Mouse (Mus musculus) cortical plate, adult 2 months (tissue): ENCODE data around the gene Pola2.

ENCODE experiments used
- CTCF ChIP-seq: fragments of 200-500 bp; IDR thresholded peaks from 2 replicates; pipeline ENCODE4 v1.5.1; 2011; ENCODE audit warnings: mild to moderate bottlenecking, control low read depth, low read length; ENCODE audit not compliant: insufficient read depth; ENCODE audit errors: extremely low read depth
- POLR2A ChIP-seq: fragments of 200-500 bp; IDR thresholded peaks from 2 replicates; pipeline ENCODE4 v1.6.1; 2011; ENCODE audit warnings: mild to moderate bottlenecking, low read length, control low read depth; ENCODE audit not compliant: insufficient read depth; ENCODE audit errors: extremely low read depth

DNA sequence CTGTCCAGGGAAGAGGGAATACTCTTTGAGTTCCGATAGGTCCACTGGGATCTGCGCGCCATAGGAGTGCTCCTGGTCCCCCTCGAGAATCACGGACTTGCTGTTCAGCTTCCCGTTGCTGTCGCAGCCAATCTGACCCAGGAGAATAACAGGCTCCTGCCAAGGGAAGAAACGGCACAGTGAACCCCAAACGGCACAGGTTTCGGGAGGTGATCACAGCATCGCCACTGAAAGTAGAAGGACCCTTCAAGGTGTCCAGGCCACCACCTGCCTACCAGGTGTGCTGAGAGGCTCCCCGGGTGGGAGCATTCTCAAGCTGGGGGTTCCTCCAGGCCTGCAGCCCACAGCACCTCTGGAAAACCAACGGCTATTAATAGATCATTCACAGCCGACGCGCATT lies 12.4 kb downstream of the Pola2 start:
- TF ChIP-seq POLR2A (no peak), CTCF (no peak)
